Mouse (Mus musculus) heart, postnatal 14 days (tissue): ENCODE data around the gene Olfr56. TPM values are rescaled to one million over a fixed set of nuclear protein-coding genes. Genes with fewer than 3 reads are reported as not detected.
"Not testable (repeated sequence)": the region's sequence is repeated elsewhere in the genome, so short reads cannot be mapped to it uniquely, and the experiment has no call there.

Experiments
- DNase-seq, 2 experiments: peaks; one replicate each; pipeline ENCODE4 v3.0.0; 2021 to 2022
- intact Hi-C: fragments of 180-260 bp; cut with DNase I; formaldehyde crosslinking; loops from one replicate; pipeline ENCODE4 v1.15.1; 2025
- total RNA-seq, 2 experiments: library from RNA; stranded (reverse); gene quantifications; 2 replicates each; pipeline ENCODE4 v1.2.3; 2021

The Olfr56 gene
- total RNA-seq, 2 experiments from 2014 or later = 0.17 TPM; not detected in 1

GRCm38 (mm10) chr11:49124169-49124568, 145.5 kb downstream of the Olfr56 start:
- no peak for DNase-seq
- intact Hi-C loops = no loop called here

GRCm38 (mm10) chr11:49141974-49142373, 163.3 kb downstream of the Olfr56 start, which contains the start of gene Olfr1395:
Olfr1395 (plus strand) TSS chr11:49142274.
- intact Hi-C loops = no loop called here
- no peak for DNase-seq

GRCm38 (mm10) chr11:49154077-49154476, 175.4 kb downstream of the Olfr56 start, which contains the start of gene Olfr1394:
Olfr1394 (plus strand) TSS chr11:49154377.
- intact Hi-C loops = no loop called here
- DNase-seq = no peak

- no peak for DNase-seq
- intact Hi-C loops = no loop called here
Measured at GRCm38 (mm10) chr11:49156821-49157814, 178.4 kb downstream of the Olfr56 start.

- intact Hi-C loops = no loop called here
- no peak for DNase-seq
Measured at GRCm38 (mm10) chr11:49168839-49169611, 190.3 kb downstream of the Olfr56 start.

- DNase-seq = no peak
- intact Hi-C loops = no loop called here
Measured at GRCm38 (mm10) chr11:49170576-49170975, 191.9 kb downstream of the Olfr56 start.

GRCm38 (mm10) chr11:49175345-49175744, 196.7 kb downstream of the Olfr56 start:
- intact Hi-C loops = no loop called here
- no peak for DNase-seq

GRCm38 (mm10) chr11:49176047-49176779, 197.5 kb downstream of the Olfr56 start:
- DNase-seq, intact Hi-C loops: not testable (repeated sequence)

GRCm38 (mm10) chr11:49183172-49183571, 204.5 kb downstream of the Olfr56 start:
- intact Hi-C loops = loop anchor here (10.0 kb wide), 1 partner anchor 352 kb away; no protein-coding TSS in a partner anchor
- DNase-seq = no peak

Other genes with a start within 250 kb of the Olfr56 start
- 100 to 1,000 TPM; 400 to 478 TPM for gene Rack1, start 178.6 kb upstream of the Olfr56 start, total RNA-seq
- 10 to 100 TPM; 26.4 to 27.0 TPM for gene Trim41, start 161.5 kb upstream of the Olfr56 start, total RNA-seq
- 10 to 100 TPM; 23.4 to 23.9 TPM for gene Trim7, start 152.7 kb upstream of the Olfr56 start, total RNA-seq
- 1 to 10 TPM; 2.6 to 3.0 TPM for gene Gm12184, start 152.2 kb upstream of the Olfr56 start, total RNA-seq
- gene Irgm1, start 107.2 kb upstream of the Olfr56 start, total RNA-seq = 1 to 10 TPM; 7.1 to 7.2 TPM
- gene Gm5431, start 76.7 kb upstream of the Olfr56 start, total RNA-seq = 1 to 10 TPM in 1 of 2 experiments, under 1 TPM in 1; 0.85 to 1.3 TPM
- 1 to 10 TPM; 2.0 to 2.8 TPM for gene Psme2b, start 32.7 kb upstream of the Olfr56 start, total RNA-seq
- 1 to 10 TPM; 4.0 to 4.4 TPM for gene 9930111J21Rik1, start 509 bp downstream of the Olfr56 start, total RNA-seq
- gene Gm12185, start 13.3 kb downstream of the Olfr56 start, total RNA-seq = under 1 TPM; 0.45 to 0.61 TPM
- under 1 TPM; 0.91 to 1.00 TPM for gene Tgtp1, start 15.3 kb downstream of the Olfr56 start, total RNA-seq
- 1 to 10 TPM; 5.2 to 6.6 TPM for gene 9930111J21Rik2, start 72.4 kb downstream of the Olfr56 start, total RNA-seq
- gene Tgtp2, start 85.3 kb downstream of the Olfr56 start, total RNA-seq = under 1 TPM; 0.14 to 0.46 TPM
- 1 to 10 TPM; 2.4 to 3.4 TPM for gene Ifi47, start 97.7 kb downstream of the Olfr56 start, total RNA-seq
- 1 to 10 TPM; 1.2 to 1.4 TPM for gene Olfr1396, start 136.0 kb downstream of the Olfr56 start, total RNA-seq
- gene Olfr1395, start 163.4 kb downstream of the Olfr56 start, total RNA-seq = not detected
- not detected for gene Olfr1394, start 175.5 kb downstream of the Olfr56 start, total RNA-seq
- 10 to 100 TPM; 48.3 to 52.4 TPM for gene Btnl9, start 208.3 kb downstream of the Olfr56 start, total RNA-seq
- gene Zfp62, start 224.4 kb downstream of the Olfr56 start, total RNA-seq = 10 to 100 TPM; 26.3 to 27.0 TPM